Mouse (Mus musculus) lung, postnatal 0 days (tissue): ENCODE data around the gene Taok3.

ENCODE experiments used
- CTCF ChIP-seq: IDR thresholded peaks from 2 replicates; pipeline ENCODE4 v1.5.1; 2016; ENCODE audit warnings: antibody characterized with exemption, mild to moderate bottlenecking
- EP300 ChIP-seq: IDR thresholded peaks from 2 replicates; pipeline ENCODE4 v1.6.1; 2016; ENCODE audit warnings: antibody characterized with exemption, mild to moderate bottlenecking, control low read depth

- no peak for TF ChIP-seq CTCF
- TF ChIP-seq EP300 = no peak
These were observed 62.5 kb downstream of the Taok3 start for GRCm38 (mm10) chr5:117182411-117182810.
